Mouse (Mus musculus) kidney, postnatal 0 days (tissue): ENCODE measurements around the gene Slc22a14. TPM values are rescaled to one million over a fixed set of nuclear protein-coding genes. Genes with fewer than 3 reads are reported as not detected.

Experiments used
- ATAC-seq: fragments of 200-750 bp; cut with Nextera tagmentation; replicated peaks from 2 replicates; pipeline ENCODE4 v1.8.0; 2017; ENCODE audit warnings: low read depth, moderate number of reproducible peaks, moderate TSS enrichment, moderate library complexity; ENCODE audit not compliant: low FRiP score
- DNase-seq: peaks from one replicate; pipeline ENCODE4 v3.0.0-alpha.2; 2016; ENCODE audit warnings: low spot score
- H3K27ac ChIP-seq: fragments of 300-500 bp; sonication (generic); 2 replicates; pipeline ENCODE4 v1.5.1; 2014; ENCODE audit warnings: mild to moderate bottlenecking
- H3K27me3 ChIP-seq: fragments of 300-500 bp; sonication (generic); 2 replicates; pipeline ENCODE4 v1.6.1; 2014; ENCODE audit warnings: low read length, mixed read lengths; ENCODE audit not compliant: insufficient read depth
- H3K36me3 ChIP-seq: fragments of 300-500 bp; sonication (generic); 2 replicates; pipeline ENCODE4 v1.6.1; 2014; ENCODE audit warnings: low read length, mixed read lengths; ENCODE audit not compliant: insufficient read depth
- H3K4me1 ChIP-seq: fragments of 300-500 bp; sonication (generic); replicated peaks from 2 replicates; pipeline ENCODE4 v1.6.1; 2014; ENCODE audit warnings: antibody characterized with exemption, low read length, mixed read lengths; ENCODE audit not compliant: insufficient read depth
- H3K4me2 ChIP-seq: fragments of 300-500 bp; sonication (generic); 2 replicates; pipeline ENCODE4 v1.6.1; 2014; ENCODE audit warnings: mild to moderate bottlenecking, low read length, moderate library complexity, mixed read lengths
- H3K4me3 ChIP-seq: fragments of 300-500 bp; sonication (generic); replicated peaks from 2 replicates; pipeline ENCODE4 v1.5.1; 2014; ENCODE audit warnings: low read depth, low read length
- H3K9ac ChIP-seq: fragments of 300-500 bp; sonication (generic); 2 replicates; pipeline ENCODE4 v1.6.1; 2014; ENCODE audit warnings: low read depth, low read length
- H3K9me3 ChIP-seq: fragments of 300-500 bp; sonication (generic); replicated peaks from 2 replicates; pipeline ENCODE4 v1.6.1; 2016; ENCODE audit warnings: low read length, inconsistent platforms, mixed read lengths
- CTCF ChIP-seq: IDR thresholded peaks from 2 replicates; pipeline ENCODE4 v1.5.1; 2016; ENCODE audit warnings: antibody characterized with exemption, low read depth, mild to moderate bottlenecking, moderate library complexity
- WGBS: fragments of 180-500 bp; shearing (Covaris S2); extraction: QIAGEN DNeasy Blood & Tissue Kit; methylation state at CpG from one replicate; pipeline ENCODE4 v1.1.7; 2014; 5-methylcytosine and 5-hydroxymethylcytosine counted together
- polyA plus RNA-seq: library from polyadenylated mRNA; unstranded; fragments of >200 nt; fragmentation: Nextera tagmentation; extraction: Ambion mirVana; gene quantifications from 2 replicates; pipeline ENCODE4 v1.2.1, GENCODE M21; 2015

Gene Slc22a14
- polyA plus RNA-seq, 1 experiment from 2014 or later = 0.34 TPM

DNA sequence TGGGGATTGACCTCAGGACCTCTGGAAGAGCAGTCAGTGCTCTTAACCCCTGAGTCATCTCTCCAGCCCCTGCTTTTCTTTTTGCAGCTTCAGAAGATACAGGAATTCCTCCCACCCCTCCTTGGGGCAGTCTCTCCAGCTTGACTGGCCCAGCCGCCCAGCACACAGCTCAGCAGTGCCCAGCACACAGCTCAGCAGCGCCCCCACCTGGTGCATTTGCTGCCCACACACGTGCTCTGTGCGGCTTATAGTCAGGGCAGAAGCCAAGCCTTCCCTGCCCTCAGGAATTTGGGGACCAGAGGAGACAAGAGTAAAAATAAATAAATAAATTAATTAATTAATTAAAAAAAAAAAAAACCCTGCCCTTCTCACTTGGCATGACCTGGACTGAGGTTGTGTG is 13.3 kb downstream of the Slc22a14 start:
- Histone ChIP-seq H3K9ac (no peak overlapping the region), H3K4me1 (no peaks in the 10 kb centered on the region), H3K4me2 (no peak overlapping the region), H3K27ac (no peak overlapping the region), H3K27me3 (no peaks in the 10 kb centered on the region), H3K4me3 (no peak overlapping the region), H3K9me3 (no peaks in the 10 kb centered on the region), H3K36me3 (0 out of 2 replicates have a peak, but pooled peaks cover 7% of the 10 kb centered on the region)
- DNase-seq (peak; percentile 83), ATAC-seq (peak; percentile 91)
- peak; percentile 86 for TF ChIP-seq CTCF
- WGBS = 30% methylated on average over 4 of the region's 4 CpGs

DNA sequence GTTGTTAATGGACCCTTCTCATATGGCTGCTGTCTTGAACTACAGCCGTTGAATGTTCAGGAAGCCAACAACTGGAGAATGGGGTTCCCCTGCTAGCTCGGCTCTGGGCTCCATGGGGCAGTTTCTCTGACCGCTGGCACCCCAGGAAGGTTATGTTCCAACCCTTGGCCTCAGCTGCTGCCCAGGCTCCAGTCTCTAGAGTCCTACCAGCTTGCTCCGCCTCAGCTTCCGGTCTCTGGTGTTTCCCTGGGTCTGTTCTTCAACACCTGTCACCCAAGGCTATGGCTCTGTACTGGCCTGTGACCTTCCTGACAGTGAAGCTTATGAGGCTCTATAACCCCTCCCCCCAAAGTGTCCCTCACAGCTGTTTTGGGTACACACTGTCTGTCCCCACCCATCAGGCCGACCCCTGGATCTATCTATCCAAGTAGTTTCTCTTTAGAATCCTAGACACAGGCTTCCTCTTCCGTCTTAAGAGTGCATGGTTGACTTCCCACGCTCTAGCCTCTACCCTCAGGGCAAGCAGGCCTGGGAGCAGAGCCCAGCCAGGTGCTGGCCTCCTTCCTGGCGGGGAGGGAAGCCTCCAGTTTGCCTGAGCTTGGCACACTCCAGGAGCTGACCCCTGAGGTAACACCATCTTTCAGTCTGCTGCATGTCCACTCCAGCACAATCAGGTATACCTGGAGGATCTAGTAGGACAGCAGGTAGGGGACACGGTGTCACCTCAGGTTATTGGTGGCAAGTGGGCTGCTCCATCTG is 14.2 kb downstream of the Slc22a14 start:
- Histone ChIP-seq H3K9me3 (no peaks in the 10 kb centered on the region), H3K4me1 (no peaks in the 10 kb centered on the region), H3K4me2 (no peak overlapping the region), H3K27ac (no peak overlapping the region), H3K27me3 (no peaks in the 10 kb centered on the region), H3K9ac (no peak overlapping the region), H3K36me3 (peaks cover 11% of the 10 kb centered on the region), H3K4me3 (no peak overlapping the region)
- WGBS = 75% methylated on average over 10 of the region's 10 CpGs
- TF ChIP-seq CTCF = no peak
- no peak; the same call in 1 of the 2 replicates for ATAC-seq
- no peak for DNase-seq

DNA sequence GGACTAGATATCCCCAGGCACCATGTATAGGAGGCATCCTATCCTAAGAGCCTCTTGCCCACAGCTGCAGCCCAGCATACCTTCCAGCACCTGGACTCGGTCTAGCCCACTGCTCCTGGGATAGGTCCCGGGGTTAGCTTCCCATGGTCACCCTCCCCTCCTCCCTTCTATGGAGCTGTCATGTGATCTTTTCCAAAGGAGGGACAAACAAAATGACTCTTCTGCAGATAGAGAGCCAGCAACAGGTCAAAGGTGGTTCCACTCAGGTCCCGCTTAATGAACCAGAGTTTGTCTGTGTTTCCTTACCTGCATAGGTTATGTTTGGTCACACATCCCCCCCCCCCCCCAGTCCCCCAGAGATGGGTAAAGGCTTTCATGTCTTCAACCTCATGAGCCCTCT is 14.8 kb downstream of the Slc22a14 start:
- TF ChIP-seq CTCF = no peak
- Histone ChIP-seq H3K4me3 (no peak overlapping the region), H3K4me1 (no peaks in the 10 kb centered on the region), H3K36me3 (peaks cover 17% of the 10 kb centered on the region), H3K9me3 (no peaks in the 10 kb centered on the region), H3K27me3 (no peaks in the 10 kb centered on the region), H3K9ac (no peak overlapping the region), H3K4me2 (no peak overlapping the region), H3K27ac (no peak overlapping the region)
- 58% methylated on average over 3 of the region's 3 CpGs for WGBS
- ATAC-seq (no peak), DNase-seq (no peak)

DNA sequence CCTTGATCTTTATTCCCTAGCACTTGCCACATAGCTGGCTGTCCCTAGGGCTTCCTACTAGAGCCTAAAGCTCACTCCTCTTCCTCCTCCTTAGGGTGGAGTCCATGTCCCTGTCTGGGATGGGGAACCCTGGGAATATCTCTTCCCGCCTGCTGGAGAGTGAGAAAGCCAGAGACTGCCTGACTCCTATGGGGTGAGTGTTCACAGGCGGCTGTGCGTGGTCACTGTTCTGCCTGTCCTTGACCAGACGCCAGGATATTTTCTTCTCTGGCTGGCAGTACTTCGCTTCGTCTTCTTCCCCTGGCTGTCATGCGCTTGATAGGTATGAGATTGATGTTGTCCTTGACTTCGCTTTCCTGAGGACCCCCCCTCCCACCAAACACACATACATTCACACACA is 19.0 kb downstream of the Slc22a14 start:
- TF ChIP-seq CTCF = no peak
- no peaks in the 10 kb centered on the region for H3K9me3 ChIP-seq
- WGBS = 91% methylated on average over 8 of the region's 8 CpGs
- H3K9ac ChIP-seq = no peak overlapping the region
- DNase-seq (no peak), ATAC-seq (no peak)
- H3K4me1 ChIP-seq = peaks cover 10% of the 10 kb centered on the region
- H3K4me3 ChIP-seq = no peak overlapping the region
- no peak overlapping the region for H3K4me2 ChIP-seq
- peaks cover 34% of the 10 kb centered on the region for H3K36me3 ChIP-seq
- no peak overlapping the region for H3K27ac ChIP-seq
- H3K27me3 ChIP-seq = no peaks in the 10 kb centered on the region

DNA sequence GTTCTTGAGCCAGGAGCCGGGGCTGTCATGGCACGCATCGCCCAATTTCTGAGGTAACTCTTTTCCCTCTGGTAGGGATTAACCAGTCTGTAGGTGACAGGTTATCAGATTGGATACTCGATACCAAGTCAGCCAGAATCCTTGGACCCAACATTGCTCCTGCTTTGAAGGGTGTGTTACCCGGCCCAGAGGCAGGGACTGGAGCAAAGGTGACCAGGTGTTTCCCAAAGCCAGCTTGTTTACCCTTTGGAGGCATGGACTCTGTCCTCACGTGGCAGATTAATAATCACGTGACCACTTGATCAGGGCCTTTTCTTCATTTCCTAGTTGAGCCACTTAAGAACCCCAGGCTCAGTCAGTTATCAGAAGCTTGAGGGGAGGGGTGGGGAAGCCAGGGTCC is 22.6 kb downstream of the Slc22a14 start:
- Histone ChIP-seq H3K9ac (no peak overlapping the region), H3K27ac (no peak overlapping the region), H3K36me3 (peaks cover 33% of the 10 kb centered on the region), H3K9me3 (no peaks in the 10 kb centered on the region), H3K4me1 (peaks cover 21% of the 10 kb centered on the region), H3K27me3 (no peaks in the 10 kb centered on the region), H3K4me2 (peak overlapping the region; percentile 87), H3K4me3 (no peak overlapping the region)
- no peak for DNase-seq
- 85% methylated on average over 7 of the region's 7 CpGs for WGBS
- no peak for TF ChIP-seq CTCF
- no peak for ATAC-seq

DNA sequence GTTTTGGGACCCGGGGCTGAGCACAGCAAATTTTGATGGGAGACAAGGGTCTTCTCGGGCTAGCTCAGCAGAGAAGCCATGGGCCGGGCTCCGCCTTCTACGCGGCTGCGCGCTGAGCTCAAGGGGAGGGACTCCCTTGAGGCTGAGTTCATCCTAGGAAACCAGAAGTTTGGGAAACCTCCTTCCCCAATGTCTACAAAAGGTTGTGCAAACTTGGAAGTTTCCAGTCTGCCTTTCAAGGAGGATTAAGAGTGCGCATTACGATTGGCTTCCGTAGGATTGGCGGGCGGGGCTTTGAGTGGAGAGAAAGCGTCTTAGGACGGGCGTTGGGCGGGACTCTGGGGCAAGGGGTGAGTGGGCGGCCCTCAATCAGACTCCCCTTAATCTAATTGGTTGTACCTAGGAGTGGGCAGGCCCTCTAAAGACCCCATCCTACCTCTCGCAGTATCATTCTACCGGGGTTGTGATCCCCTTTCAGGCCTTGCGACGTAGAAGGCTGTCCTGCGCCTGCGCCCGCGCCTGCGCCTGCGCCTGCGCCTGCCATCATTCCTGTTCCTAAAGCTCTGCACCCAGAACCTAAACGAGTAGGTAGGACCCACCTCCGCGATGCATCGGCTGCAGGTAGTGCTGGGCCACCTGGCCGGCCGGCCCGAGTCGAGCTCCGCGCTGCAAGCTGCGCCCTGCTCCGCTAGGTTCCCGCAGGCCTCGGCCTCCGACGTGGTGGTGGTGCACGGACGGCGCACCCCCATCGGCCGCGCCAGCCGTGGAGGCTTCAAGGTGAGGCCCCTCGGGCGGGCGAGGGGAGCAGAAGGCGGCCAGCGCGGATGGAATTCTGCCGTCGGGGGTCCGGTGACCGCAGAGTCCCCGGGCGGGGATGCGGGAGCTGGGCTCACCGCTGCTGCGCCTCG is 24.2 kb downstream of the Slc22a14 start, which contains the start of gene Myd88:
Gene Myd88 (minus strand): TSS at position 503 of the 908 bp plus-strand sequence.
- peak; percentile 96 for ATAC-seq
- no peaks in the 10 kb centered on the region for H3K9me3 ChIP-seq
- WGBS = under 1% methylated on average over 68 of the region's 68 CpGs

More for the DNA sequence above, 24.2 kb downstream of the Slc22a14 start, which contains the start of gene Myd88:
- no peaks in the 10 kb centered on the region for H3K27me3 ChIP-seq
- H3K4me3 ChIP-seq = peak within 1 kb of the TSS; percentile 57
- peak; percentile 99 for DNase-seq
- H3K36me3 ChIP-seq = peaks cover 32% of the 10 kb centered on the region
- H3K27ac ChIP-seq = peak within 1 kb of the TSS; percentile 89
- peak within 1 kb of the TSS; percentile 70 for H3K9ac ChIP-seq
- H3K4me1 ChIP-seq = peaks cover 21% of the 10 kb centered on the region
- no peak; the same call in 1 of the 2 replicates for TF ChIP-seq CTCF
- H3K4me2 ChIP-seq = peak within 1 kb of the TSS; percentile 87
